Mouse (Mus musculus) limb, embryonic 11.5 days (tissue): ENCODE measurements around the gene BC052040. TPM values are rescaled to one million over a fixed set of nuclear protein-coding genes. Genes with fewer than 3 reads are reported as not detected.

Source experiments
- ATAC-seq: fragments of 200-750 bp; cut with Nextera tagmentation; 2 replicates; pipeline ENCODE4 v1.8.0; 2017; ENCODE audit warnings: low read depth; ENCODE audit not compliant: insufficient number of reproducible peaks, low FRiP score, low TSS enrichment
- DNase-seq: peaks from one replicate; pipeline ENCODE4 v3.0.0-alpha.2; 2015; ENCODE audit warnings: low spot score
- H3K27ac ChIP-seq: fragments of 300-500 bp; sonication (generic); replicated peaks from 2 replicates; pipeline ENCODE4 v1.5.1; 2014; ENCODE audit warnings: low read depth, mild to moderate bottlenecking, low read length
- H3K27me3 ChIP-seq: fragments of 300-500 bp; sonication (generic); 2 replicates; pipeline ENCODE4 v1.6.1; 2014; ENCODE audit warnings: mild to moderate bottlenecking, low read length, mixed read lengths; ENCODE audit not compliant: control insufficient read depth, insufficient read depth
- H3K36me3 ChIP-seq: fragments of 300-500 bp; sonication (generic); 2 replicates; pipeline ENCODE4 v1.6.1; 2014; ENCODE audit warnings: mild to moderate bottlenecking, low read length, moderate library complexity, mixed read lengths; ENCODE audit not compliant: control insufficient read depth, insufficient read depth
- H3K4me1 ChIP-seq: fragments of 300-500 bp; sonication (generic); 2 replicates; pipeline ENCODE4 v1.6.1; 2014; ENCODE audit warnings: low read length, mixed read lengths; ENCODE audit not compliant: control insufficient read depth, insufficient read depth
- H3K4me2 ChIP-seq: fragments of 300-500 bp; sonication (generic); 2 replicates; pipeline ENCODE4 v1.6.1; 2014; ENCODE audit warnings: low read depth, mild to moderate bottlenecking, moderate library complexity; ENCODE audit not compliant: severe bottlenecking
- H3K4me3 ChIP-seq: fragments of 300-500 bp; sonication (generic); 2 replicates; pipeline ENCODE4 v1.5.1; 2014; ENCODE audit warnings: low read depth, low read length
- H3K9ac ChIP-seq: fragments of 300-500 bp; sonication (generic); 2 replicates; pipeline ENCODE4 v1.6.1; 2014; ENCODE audit warnings: mild to moderate bottlenecking, low read length
- H3K9me3 ChIP-seq: fragments of 300-500 bp; sonication (generic); 2 replicates; pipeline ENCODE4 v1.6.1; 2016; ENCODE audit warnings: low read length; ENCODE audit not compliant: control insufficient read depth
- WGBS: fragments of 180-500 bp; shearing (Covaris S2); extraction: QIAGEN DNeasy Blood & Tissue Kit; methylation state at CpG from one replicate; pipeline ENCODE4 v1.1.7; 2014; 5-methylcytosine and 5-hydroxymethylcytosine counted together
- polyA plus RNA-seq: library from polyadenylated mRNA; unstranded; fragments of >200 nt; fragmentation: Nextera tagmentation; extraction: Ambion mirVana; gene quantifications from 2 replicates; pipeline ENCODE4 v1.2.1, GENCODE M21; 2014

BC052040 gene
- polyA plus RNA-seq, 1 experiment from 2014 or later = 13.6 TPM

DNA sequence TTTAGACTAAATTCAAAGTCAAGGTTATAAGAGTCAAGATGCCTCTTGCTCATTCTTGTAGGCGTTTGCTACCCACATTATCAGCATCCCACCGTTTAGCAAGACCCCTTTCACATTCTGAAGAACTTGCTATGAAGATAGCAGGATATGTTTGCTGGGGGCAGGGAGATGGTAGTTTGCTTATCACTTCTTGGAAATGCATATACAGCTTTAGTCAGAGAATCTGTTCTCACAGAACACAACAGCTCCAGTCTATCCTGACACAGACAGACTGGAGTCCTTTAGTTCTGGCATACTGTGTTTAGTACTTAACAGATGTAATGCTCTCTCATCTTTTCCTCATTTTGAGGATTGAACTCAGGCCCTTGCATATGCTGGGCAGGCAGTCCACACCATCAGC lies 28.6 kb downstream of the BC052040 start:
- Histone ChIP-seq H3K9me3 (no peaks in the 10 kb centered on the region), H3K9ac (no peak overlapping the region), H3K4me2 (no peak overlapping the region), H3K4me1 (no peaks in the 10 kb centered on the region), H3K36me3 (no peaks in the 10 kb centered on the region), H3K27ac (no peak overlapping the region), H3K4me3 (no peak overlapping the region), H3K27me3 (no peaks in the 10 kb centered on the region)
- WGBS = 84% methylated on average over 2 of the region's 2 CpGs
- no peak for DNase-seq
- no peak for ATAC-seq

DNA sequence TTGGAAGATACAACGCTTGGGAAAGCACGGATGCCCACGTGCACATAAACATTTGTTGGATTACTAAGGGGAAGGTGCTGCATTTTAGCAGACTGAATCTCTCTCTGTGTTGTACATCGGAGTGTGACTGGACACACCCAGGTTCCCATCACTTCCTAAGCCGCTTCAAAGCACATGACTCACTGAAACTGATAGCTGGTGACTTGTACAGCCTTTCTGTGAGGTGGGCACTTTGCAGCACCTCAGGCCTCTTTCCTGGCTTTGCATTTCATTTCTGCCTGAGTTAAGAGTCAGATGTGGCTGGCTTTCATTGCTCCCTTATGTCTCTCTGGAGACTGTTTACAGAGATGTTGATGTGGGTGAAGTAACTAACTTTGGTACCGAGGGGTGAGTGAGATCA lies 29.0 kb downstream of the BC052040 start:
- Histone ChIP-seq H3K4me1 (no peaks in the 10 kb centered on the region), H3K36me3 (no peaks in the 10 kb centered on the region), H3K27ac (no peak overlapping the region), H3K27me3 (no peaks in the 10 kb centered on the region), H3K4me2 (no peak overlapping the region), H3K4me3 (no peak overlapping the region), H3K9ac (no peak overlapping the region), H3K9me3 (no peaks in the 10 kb centered on the region)
- 88% methylated on average over 6 of the region's 6 CpGs for WGBS
- ATAC-seq (no peak), DNase-seq (no peak)

DNA sequence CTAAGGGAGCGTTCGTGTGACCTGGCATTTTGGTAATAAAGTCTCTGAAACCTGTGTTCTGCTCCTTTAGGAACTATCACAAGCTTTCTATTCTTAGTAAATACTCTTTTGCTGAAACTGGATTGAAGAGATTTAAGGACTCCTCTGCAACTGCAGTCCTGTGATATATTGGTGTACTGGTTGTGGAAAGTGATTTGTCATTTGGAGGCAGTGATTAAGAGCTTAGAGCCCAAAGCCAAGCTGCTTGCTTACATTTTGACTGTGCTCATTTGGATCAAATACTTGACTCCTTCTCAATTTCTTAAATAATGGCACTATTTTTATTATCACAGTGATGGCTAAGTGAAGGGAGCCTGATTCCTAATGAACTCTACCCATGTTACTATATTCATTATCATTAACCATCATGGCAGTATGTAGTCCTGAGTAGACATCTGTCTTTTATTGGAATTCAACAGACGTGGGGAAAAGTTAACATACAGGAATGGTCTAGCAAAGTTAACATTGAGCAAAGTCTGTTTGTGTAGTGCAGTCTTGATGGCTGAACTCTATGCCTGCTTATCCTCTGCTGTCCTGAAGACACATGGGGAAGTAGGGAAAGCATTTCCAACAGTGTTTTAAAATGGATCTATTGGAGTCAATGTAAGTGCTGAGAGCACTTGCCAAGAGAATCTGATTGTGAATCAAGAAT lies 32.5 kb downstream of the BC052040 start:
- Histone ChIP-seq H3K4me1 (no peaks in the 10 kb centered on the region), H3K36me3 (no peaks in the 10 kb centered on the region), H3K27ac (no peak overlapping the region), H3K27me3 (no peaks in the 10 kb centered on the region), H3K9me3 (no peaks in the 10 kb centered on the region), H3K4me3 (no peak overlapping the region), H3K9ac (no peak overlapping the region), H3K4me2 (no peak overlapping the region)
- ATAC-seq (no peak), DNase-seq (no peak)
- WGBS = 81% methylated on average over 3 of the region's 3 CpGs

DNA sequence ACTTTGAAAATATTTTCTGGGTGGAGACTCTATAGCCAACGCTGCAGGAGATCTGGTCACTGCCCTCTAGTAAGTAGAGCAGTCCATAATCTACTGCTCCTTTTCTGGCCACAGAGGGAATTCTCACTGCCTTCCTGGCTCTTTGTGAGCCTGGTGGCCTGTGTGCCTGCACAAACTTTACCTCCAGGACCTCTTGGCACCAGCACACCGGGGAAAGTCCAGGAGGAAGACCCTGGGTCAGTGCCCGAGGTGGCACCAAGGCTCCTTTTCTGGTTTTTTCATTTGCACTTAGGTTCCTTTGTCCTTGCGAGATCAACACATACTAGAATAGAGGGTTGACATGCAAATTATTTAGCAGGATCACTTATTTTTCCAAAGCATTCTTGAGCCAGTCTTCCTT lies 47.0 kb downstream of the BC052040 start:
- no peak overlapping the region for H3K4me3 ChIP-seq
- WGBS = 94% methylated on average over 4 of the region's 4 CpGs
- H3K36me3 ChIP-seq = no peaks in the 10 kb centered on the region
- no peaks in the 10 kb centered on the region for H3K4me1 ChIP-seq
- ATAC-seq = no peak
- no peak for DNase-seq
- H3K4me2 ChIP-seq = no peak overlapping the region
- H3K27ac ChIP-seq = no peak overlapping the region
- no peaks in the 10 kb centered on the region for H3K9me3 ChIP-seq
- H3K9ac ChIP-seq = no peak overlapping the region
- H3K27me3 ChIP-seq = no peaks in the 10 kb centered on the region

DNA sequence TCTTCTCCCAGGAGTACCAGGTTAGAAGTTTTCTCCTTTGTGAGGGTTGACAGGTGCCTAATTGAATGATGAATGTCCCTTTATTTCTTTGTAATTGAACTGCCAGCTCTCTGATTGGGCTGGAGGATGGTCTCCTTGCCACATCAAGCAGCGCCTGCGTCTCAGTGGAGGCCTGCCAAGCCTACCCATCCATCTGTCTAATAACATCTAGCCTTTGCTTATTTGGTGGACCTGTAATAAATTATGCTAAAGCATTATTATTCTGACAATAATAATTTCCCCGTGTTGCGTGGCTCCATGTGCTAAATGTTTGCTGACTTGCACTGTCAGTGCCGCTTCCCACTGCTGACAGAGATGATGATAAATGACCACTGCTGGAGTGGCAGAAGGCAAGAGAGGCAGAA lies 49.5 kb downstream of the BC052040 start:
- Histone ChIP-seq H3K4me1 (no peaks in the 10 kb centered on the region), H3K36me3 (no peaks in the 10 kb centered on the region), H3K9ac (no peak overlapping the region), H3K4me3 (no peak overlapping the region), H3K27me3 (no peaks in the 10 kb centered on the region), H3K9me3 (no peaks in the 10 kb centered on the region), H3K4me2 (no peak overlapping the region), H3K27ac (no peak overlapping the region)
- ATAC-seq = no peak
- WGBS = 37% methylated on average over 5 of the region's 5 CpGs
- DNase-seq = no peak

DNA sequence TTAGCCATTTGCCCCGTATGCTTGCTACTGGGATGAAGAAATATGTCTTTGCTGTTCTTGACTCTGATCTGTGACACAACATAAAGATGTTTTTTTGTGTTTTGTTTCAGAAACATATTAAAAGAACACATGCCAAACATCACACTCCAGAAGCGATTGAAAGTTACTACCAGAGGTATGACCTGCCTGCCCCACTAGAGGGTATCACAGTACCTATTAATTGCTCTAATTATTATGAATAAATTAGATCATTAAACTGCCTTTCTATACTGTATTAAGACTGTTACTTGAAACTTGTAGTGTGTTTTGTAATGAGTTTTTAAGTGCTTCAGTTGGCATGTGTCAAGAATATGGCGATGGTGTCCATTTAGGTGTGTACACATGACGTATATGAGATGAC lies 50.3 kb downstream of the BC052040 start:
- ATAC-seq = no peak
- Histone ChIP-seq H3K4me1 (no peaks in the 10 kb centered on the region), H3K36me3 (no peaks in the 10 kb centered on the region), H3K9me3 (no peaks in the 10 kb centered on the region), H3K9ac (no peak overlapping the region), H3K4me3 (no peak overlapping the region), H3K27ac (no peak overlapping the region), H3K4me2 (no peak overlapping the region), H3K27me3 (no peaks in the 10 kb centered on the region)
- DNase-seq = no peak
- WGBS = 89% methylated on average over 4 of the region's 4 CpGs

DNA sequence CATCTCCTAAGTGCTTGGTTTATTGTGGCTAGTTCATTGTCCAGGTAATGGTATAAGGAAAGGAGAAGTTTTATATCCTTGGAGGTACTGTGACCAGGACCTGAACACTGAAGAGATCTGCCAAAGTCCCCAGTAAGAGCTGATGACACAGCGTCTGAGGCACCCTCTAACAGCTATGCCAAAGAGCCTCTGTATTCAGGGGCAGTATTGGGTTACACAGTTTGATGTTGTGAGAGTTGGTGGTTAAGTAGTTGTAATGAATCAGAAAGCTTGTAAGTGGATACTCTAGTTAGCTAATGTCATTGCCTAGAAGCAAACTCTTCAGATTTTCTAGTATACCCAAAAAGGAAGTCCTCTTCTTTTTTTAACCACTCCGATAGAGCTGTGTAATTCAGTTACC lies 68.7 kb downstream of the BC052040 start:
- 69% methylated on average over 2 of the region's 2 CpGs for WGBS
- no peak for ATAC-seq

DNA sequence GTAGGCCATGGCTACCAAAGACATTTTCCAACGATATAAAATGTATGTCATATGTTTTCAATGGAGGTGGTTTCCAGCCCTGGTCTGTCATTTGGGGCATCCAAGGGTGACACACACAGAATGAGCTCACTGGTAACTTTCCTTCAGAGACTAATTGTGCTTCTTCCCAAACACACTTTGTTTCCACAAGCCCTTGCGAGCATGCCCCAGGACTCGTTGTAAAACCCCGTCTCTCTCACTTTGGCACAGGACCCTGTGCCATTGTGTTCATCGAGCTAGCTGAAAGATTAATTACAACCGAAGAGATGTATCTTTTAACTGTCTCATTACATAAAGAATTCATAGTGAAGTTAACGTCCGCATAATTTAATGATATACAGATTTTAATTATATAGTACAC lies 78.2 kb downstream of the BC052040 start:
- Histone ChIP-seq H3K9me3 (no peaks in the 10 kb centered on the region), H3K4me2 (no peak overlapping the region), H3K4me1 (peaks cover 6% of the 10 kb centered on the region; the same call in 1 of the 2 replicates), H3K27me3 (no peaks in the 10 kb centered on the region), H3K36me3 (no peaks in the 10 kb centered on the region), H3K27ac (no peak overlapping the region), H3K4me3 (no peak overlapping the region), H3K9ac (no peak overlapping the region)
- ATAC-seq (no peak), DNase-seq (no peak)
- WGBS = 52% methylated on average over 8 of the region's 8 CpGs

More for the DNA sequence above, 68.7 kb downstream of the BC052040 start:
- Histone ChIP-seq H3K9ac (no peak overlapping the region), H3K4me3 (no peak overlapping the region), H3K27ac (no peak overlapping the region), H3K36me3 (no peaks in the 10 kb centered on the region), H3K4me2 (no peak overlapping the region), H3K27me3 (no peaks in the 10 kb centered on the region), H3K9me3 (no peaks in the 10 kb centered on the region), H3K4me1 (no peaks in the 10 kb centered on the region)
- no peak for DNase-seq
